ENCODE assay signal across 19 mouse cellular contexts in the genomic region with DNA sequence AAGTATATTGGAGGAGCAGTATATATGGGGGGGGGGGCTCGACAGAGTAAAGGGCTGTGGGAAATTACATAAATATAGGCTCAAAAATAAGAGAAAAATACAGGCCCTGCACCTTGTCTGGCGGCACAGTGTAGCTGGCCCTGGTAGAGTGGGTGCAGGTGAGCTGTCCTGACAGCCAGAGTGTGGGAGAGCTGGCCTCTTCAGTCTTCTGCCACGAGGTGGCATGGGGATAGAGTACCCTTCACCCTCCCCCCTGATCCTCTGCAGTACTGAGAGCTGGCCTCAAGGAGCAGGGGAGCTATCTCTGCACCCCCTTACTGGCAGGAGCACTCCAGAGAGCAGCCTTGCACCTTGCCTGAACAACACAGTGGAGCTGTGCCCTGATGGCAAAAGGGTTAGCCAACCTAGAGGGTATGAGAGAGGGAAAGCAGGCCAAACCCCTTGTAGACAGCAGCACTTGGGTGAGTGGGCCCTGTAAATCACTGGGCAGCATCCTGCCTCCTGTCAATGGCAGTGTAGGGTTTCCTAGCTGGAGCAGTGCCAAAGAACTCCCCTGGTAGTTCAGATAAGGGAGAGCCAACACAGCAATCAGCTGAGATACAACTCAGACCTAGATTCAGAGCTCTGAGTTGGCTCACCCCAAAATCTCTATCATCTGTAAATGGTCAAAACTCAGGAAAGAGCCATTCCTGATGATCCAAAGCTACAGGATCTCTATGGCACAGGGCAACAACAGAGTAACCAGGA. TPM values are rescaled to one million over a fixed set of nuclear protein-coding genes. Genes with fewer than 3 reads are reported as not detected.
DNase-seq lines count a peak whose midpoint lies in the region; ATAC-seq lines count a peak whose summit lies in the region.
"Had no signal": no experiment of that assay in that cellular context is flagged by ENCODE, and none has a peak within 500 bp of the region (broad histone marks: within the 10 kb centered on the region; RNA-seq: fewer than 3 reads in every experiment).

No protein-coding gene starts in this region.

- peak; percentile 41; the same call in 1 of the 2 replicates for ATAC-seq in hindbrain, embryonic 11.5 days (ENCODE audit: low FRiP score)
- ATAC-seq in midbrain, embryonic 11.5 days (ENCODE audit: low FRiP score): 0 out of 2 replicates have a peak, but pooled peaks have one; percentile 58
- ATAC-seq in midbrain, embryonic 15.5 days (replicated peaks): no peak
- peak; percentile 53 for ATAC-seq in embryonic facial prominence, embryonic 14.5 days (ENCODE audit: low read depth)
- 0 out of 2 replicates have a peak, but pooled peaks have one; percentile 40 for ATAC-seq in monocyte, adult 5-6 weeks (replicated peaks; ENCODE audit: insufficient number of reproducible peaks, low FRiP score, low TSS enrichment, poor library complexity, severe bottlenecking)

- no peaks in the 10 kb centered on the region for H3K9me3 ChIP-seq in hindbrain, embryonic 11.5 days (ENCODE audit: control insufficient read depth, low read length)
- no peaks in the 10 kb centered on the region for H3K9me3 ChIP-seq in hindbrain, embryonic 10.5 days
- H3K9me3 ChIP-seq in midbrain, embryonic 11.5 days (ENCODE audit: control insufficient read depth, low read length): no peaks in the 10 kb centered on the region
- H3K9me3 ChIP-seq in midbrain, embryonic 15.5 days: no peaks in the 10 kb centered on the region
- H3K9me3 ChIP-seq in embryonic facial prominence, embryonic 14.5 days (ENCODE audit: control insufficient read depth, low read length): no peaks in the 10 kb centered on the region
- H3K9me3 ChIP-seq: heart, embryonic 13.5 days had no signal

- no peaks in the 10 kb centered on the region for H3K27me3 ChIP-seq in hindbrain, embryonic 11.5 days (ENCODE audit: control insufficient read depth, insufficient read depth, low read length)
- no peaks in the 10 kb centered on the region for H3K27me3 ChIP-seq in hindbrain, embryonic 10.5 days (ENCODE audit: insufficient read depth, poor library complexity, severe bottlenecking)
- no peaks in the 10 kb centered on the region for H3K27me3 ChIP-seq in midbrain, embryonic 11.5 days (ENCODE audit: control insufficient read depth, insufficient read depth, low read length)
- no peaks in the 10 kb centered on the region for H3K27me3 ChIP-seq in midbrain, embryonic 15.5 days (replicated peaks)
- H3K27me3 ChIP-seq in embryonic facial prominence, embryonic 14.5 days (replicated peaks; ENCODE audit: control insufficient read depth, insufficient read depth, low read length): no peaks in the 10 kb centered on the region
- H3K27me3 ChIP-seq: heart, embryonic 13.5 days had no signal

- DNase-seq in hindbrain, embryonic 11.5 days (ENCODE audit: low spot score): no peak
- DNase-seq in hindbrain, embryonic 10.5 days (ENCODE audit: low spot score): no peak
- DNase-seq in midbrain, embryonic 11.5 days (ENCODE audit: low spot score, missing footprints): no peak
- DNase-seq in embryonic facial prominence, embryonic 14.5 days (ENCODE audit: low spot score): peak; percentile 3
- DNase-seq in lung, postnatal 25 days (ENCODE audit: low spot score): no peak
- DNase-seq: adrenal gland, postnatal 14 days; cerebellum, adult 8-10 months; gastrocnemius, postnatal 25 days; kidney, postnatal 10 days; lung, postnatal 10 days; thymus, adult 18-20 months had no signal

- H3K4me1 ChIP-seq in hindbrain, embryonic 11.5 days (replicated peaks; ENCODE audit: control insufficient read depth, insufficient read depth, low read length): no peaks in the 10 kb centered on the region
- H3K4me1 ChIP-seq in hindbrain, embryonic 10.5 days (replicated peaks): no peaks in the 10 kb centered on the region
- H3K4me1 ChIP-seq in midbrain, embryonic 11.5 days (ENCODE audit: control insufficient read depth, insufficient read depth, low read length): no peaks in the 10 kb centered on the region
- H3K4me1 ChIP-seq in midbrain, embryonic 15.5 days: no peaks in the 10 kb centered on the region
- H3K4me1 ChIP-seq in embryonic facial prominence, embryonic 14.5 days (ENCODE audit: control insufficient read depth, insufficient read depth, low read length): no peaks in the 10 kb centered on the region
- H3K4me1 ChIP-seq: heart, embryonic 13.5 days had no signal

- H3K27ac ChIP-seq in hindbrain, embryonic 11.5 days (ENCODE audit: low read depth, low read length): no peak overlapping the region
- no peak overlapping the region for H3K27ac ChIP-seq in hindbrain, embryonic 10.5 days
- H3K27ac ChIP-seq in midbrain, embryonic 11.5 days (ENCODE audit: low read depth, low read length): no peak overlapping the region
- no peak overlapping the region for H3K27ac ChIP-seq in midbrain, embryonic 15.5 days
- H3K27ac ChIP-seq in embryonic facial prominence, embryonic 14.5 days (replicated peaks; ENCODE audit: low read depth, low read length): no peak overlapping the region
- H3K27ac ChIP-seq: heart, embryonic 13.5 days; liver, embryonic 14.5 days had no signal

- 58% methylated on average over 3 of the region's 3 CpGs for WGBS in hindbrain, embryonic 11.5 days
- 65% methylated on average over 3 of the region's 3 CpGs for WGBS in hindbrain, embryonic 10.5 days
- WGBS in midbrain, embryonic 11.5 days: 55% methylated on average over 3 of the region's 3 CpGs
- WGBS in midbrain, embryonic 15.5 days: 63% methylated on average over 3 of the region's 3 CpGs
- WGBS in embryonic facial prominence, embryonic 14.5 days: 66% methylated on average over 3 of the region's 3 CpGs

- no peak overlapping the region for H3K9ac ChIP-seq in hindbrain, embryonic 11.5 days (ENCODE audit: low read depth, low read length)
- H3K9ac ChIP-seq in midbrain, embryonic 11.5 days (ENCODE audit: low read length): no peak overlapping the region
- no peak overlapping the region for H3K9ac ChIP-seq in midbrain, embryonic 15.5 days
- no peak overlapping the region for H3K9ac ChIP-seq in embryonic facial prominence, embryonic 14.5 days (ENCODE audit: low read depth, low read length)
- H3K9ac ChIP-seq: heart, embryonic 13.5 days; liver, embryonic 14.5 days had no signal

- no peaks in the 10 kb centered on the region for H3K36me3 ChIP-seq in hindbrain, embryonic 11.5 days (ENCODE audit: control insufficient read depth, insufficient read depth, low read length)
- no peaks in the 10 kb centered on the region for H3K36me3 ChIP-seq in hindbrain, embryonic 10.5 days
- H3K36me3 ChIP-seq in midbrain, embryonic 11.5 days (ENCODE audit: control insufficient read depth, insufficient read depth, low read length): no peaks in the 10 kb centered on the region
- H3K36me3 ChIP-seq in midbrain, embryonic 15.5 days (replicated peaks): no peaks in the 10 kb centered on the region
- no peaks in the 10 kb centered on the region for H3K36me3 ChIP-seq in embryonic facial prominence, embryonic 14.5 days (ENCODE audit: control insufficient read depth, insufficient read depth, low read length)
- H3K36me3 ChIP-seq: heart, embryonic 13.5 days had no signal

- H3K4me3 ChIP-seq in hindbrain, embryonic 11.5 days (ENCODE audit: low read depth, low read length): no peak overlapping the region
- H3K4me3 ChIP-seq in hindbrain, embryonic 10.5 days: no peak overlapping the region
- H3K4me3 ChIP-seq in midbrain, embryonic 11.5 days (ENCODE audit: low read depth, low read length): no peak overlapping the region
- H3K4me3 ChIP-seq in midbrain, embryonic 15.5 days: no peak overlapping the region
- no peak overlapping the region for H3K4me3 ChIP-seq in embryonic facial prominence, embryonic 14.5 days (ENCODE audit: low read depth, low read length)
- H3K4me3 ChIP-seq: erythroblast, embryonic 14.5 days; heart, embryonic 13.5 days had no signal

- H3K4me2 ChIP-seq in hindbrain, embryonic 11.5 days (replicated peaks; ENCODE audit: low read depth, low read length): no peak overlapping the region
- H3K4me2 ChIP-seq in midbrain, embryonic 11.5 days: no peak overlapping the region
- H3K4me2 ChIP-seq in midbrain, embryonic 15.5 days: no peak overlapping the region
- H3K4me2 ChIP-seq in embryonic facial prominence, embryonic 14.5 days (ENCODE audit: low read depth, low read length): no peak overlapping the region
- H3K4me2 ChIP-seq: heart, embryonic 13.5 days had no signal

RNA-seq across cellular contexts. Expression of a gene that starts 3.4 kb away (rescaled TPM):
- not detected in 2 replicates for polyA plus RNA-seq in hindbrain, embryonic 11.5 days (2014; fragmentation: Nextera tagmentation; extraction: Ambion mirVana)
- not detected in 2 replicates for polyA plus RNA-seq in hindbrain, embryonic 10.5 days (2016; fragmentation: Nextera tagmentation; extraction: Ambion mirVana)
- not detected in 2 replicates for polyA plus RNA-seq in midbrain, embryonic 11.5 days (2014; fragmentation: Nextera tagmentation; extraction: Ambion mirVana)
- polyA plus RNA-seq in midbrain, embryonic 15.5 days (2015; fragmentation: Nextera tagmentation; extraction: Ambion mirVana): not detected in 2 replicates
- polyA plus RNA-seq in embryonic facial prominence, embryonic 14.5 days (2014; fragmentation: Nextera tagmentation; extraction: Ambion mirVana): not detected in 2 replicates
- 0.49 TPM in 1 of 3 replicates, not detected in the others for total RNA-seq in monocyte, adult 5-6 weeks (2017)
- total RNA-seq: adrenal gland, postnatal 14 days; gastrocnemius, postnatal 25 days; layer of hippocampus, postnatal 10 days; left cerebral cortex, postnatal 14 days had no signal
- polyA plus RNA-seq: erythroblast, embryonic 14.5 days; heart, embryonic 13.5 days; liver, embryonic 14.5 days; neural tube, embryonic 11.5 days had no signal

RNA-seq across cellular contexts. Expression of a gene that starts 13.3 kb away (rescaled TPM):
- not detected in 2 replicates for polyA plus RNA-seq in hindbrain, embryonic 11.5 days (2014; fragmentation: Nextera tagmentation; extraction: Ambion mirVana)
- not detected in 2 replicates for polyA plus RNA-seq in hindbrain, embryonic 10.5 days (2016; fragmentation: Nextera tagmentation; extraction: Ambion mirVana)
- polyA plus RNA-seq in midbrain, embryonic 11.5 days (2014; fragmentation: Nextera tagmentation; extraction: Ambion mirVana): not detected in 2 replicates
- polyA plus RNA-seq in midbrain, embryonic 15.5 days (2015; fragmentation: Nextera tagmentation; extraction: Ambion mirVana): not detected in 2 replicates
- 0.51 TPM in 1 of 2 replicates, not detected in the other for polyA plus RNA-seq in embryonic facial prominence, embryonic 14.5 days (2014; fragmentation: Nextera tagmentation; extraction: Ambion mirVana)
- total RNA-seq in monocyte, adult 5-6 weeks (2017): not detected in 3 replicates
- total RNA-seq: adrenal gland, postnatal 14 days; gastrocnemius, postnatal 25 days; layer of hippocampus, postnatal 10 days; left cerebral cortex, postnatal 14 days had no signal
- polyA plus RNA-seq: erythroblast, embryonic 14.5 days; heart, embryonic 13.5 days; liver, embryonic 14.5 days; neural tube, embryonic 11.5 days had no signal

RNA-seq across cellular contexts. Expression of a gene that starts 13.4 kb away (rescaled TPM):
- not detected in 2 replicates for polyA plus RNA-seq in hindbrain, embryonic 11.5 days (2014; fragmentation: Nextera tagmentation; extraction: Ambion mirVana)
- polyA plus RNA-seq in hindbrain, embryonic 10.5 days (2016; fragmentation: Nextera tagmentation; extraction: Ambion mirVana): not detected in 2 replicates
- not detected in 2 replicates for polyA plus RNA-seq in midbrain, embryonic 11.5 days (2014; fragmentation: Nextera tagmentation; extraction: Ambion mirVana)
- polyA plus RNA-seq in midbrain, embryonic 15.5 days (2015; fragmentation: Nextera tagmentation; extraction: Ambion mirVana): not detected in 2 replicates
- not detected in 2 replicates for polyA plus RNA-seq in embryonic facial prominence, embryonic 14.5 days (2014; fragmentation: Nextera tagmentation; extraction: Ambion mirVana)
- total RNA-seq in monocyte, adult 5-6 weeks (2017): not detected in 3 replicates
- total RNA-seq: adrenal gland, postnatal 14 days; gastrocnemius, postnatal 25 days; layer of hippocampus, postnatal 10 days; left cerebral cortex, postnatal 14 days had no signal
- polyA plus RNA-seq: erythroblast, embryonic 14.5 days; heart, embryonic 13.5 days; liver, embryonic 14.5 days; neural tube, embryonic 11.5 days had no signal

RNA-seq across cellular contexts. Expression of a gene that starts 19.7 kb away (rescaled TPM):
- polyA plus RNA-seq in hindbrain, embryonic 11.5 days (2014; fragmentation: Nextera tagmentation; extraction: Ambion mirVana): not detected in 2 replicates
- polyA plus RNA-seq in hindbrain, embryonic 10.5 days (2016; fragmentation: Nextera tagmentation; extraction: Ambion mirVana): not detected in 2 replicates
- polyA plus RNA-seq in midbrain, embryonic 11.5 days (2014; fragmentation: Nextera tagmentation; extraction: Ambion mirVana): not detected in 2 replicates
- polyA plus RNA-seq in midbrain, embryonic 15.5 days (2015; fragmentation: Nextera tagmentation; extraction: Ambion mirVana): not detected in 2 replicates
- polyA plus RNA-seq in embryonic facial prominence, embryonic 14.5 days (2014; fragmentation: Nextera tagmentation; extraction: Ambion mirVana): 0.47 TPM in 1 of 2 replicates, not detected in the other
- not detected in 3 replicates for total RNA-seq in monocyte, adult 5-6 weeks (2017)
- total RNA-seq: adrenal gland, postnatal 14 days; gastrocnemius, postnatal 25 days; layer of hippocampus, postnatal 10 days; left cerebral cortex, postnatal 14 days had no signal
- polyA plus RNA-seq: erythroblast, embryonic 14.5 days; heart, embryonic 13.5 days; liver, embryonic 14.5 days; neural tube, embryonic 11.5 days had no signal

RNA-seq across cellular contexts. Expression of a gene that starts 57.3 kb away (rescaled TPM):
- polyA plus RNA-seq in hindbrain, embryonic 11.5 days (2014; fragmentation: Nextera tagmentation; extraction: Ambion mirVana): 0.15 and 0.25 TPM in 2 replicates
- polyA plus RNA-seq in hindbrain, embryonic 10.5 days (2016; fragmentation: Nextera tagmentation; extraction: Ambion mirVana): 0.26 and 0.66 TPM in 2 replicates
- polyA plus RNA-seq in midbrain, embryonic 11.5 days (2014; fragmentation: Nextera tagmentation; extraction: Ambion mirVana): 0.23 and 0.33 TPM in 2 replicates
- polyA plus RNA-seq in midbrain, embryonic 15.5 days (2015; fragmentation: Nextera tagmentation; extraction: Ambion mirVana): not detected in 2 replicates
- polyA plus RNA-seq in embryonic facial prominence, embryonic 14.5 days (2014; fragmentation: Nextera tagmentation; extraction: Ambion mirVana): 0.28 and 0.29 TPM in 2 replicates
- total RNA-seq in monocyte, adult 5-6 weeks (2017): not detected in 3 replicates
- total RNA-seq: adrenal gland, postnatal 14 days; gastrocnemius, postnatal 25 days; layer of hippocampus, postnatal 10 days; left cerebral cortex, postnatal 14 days had no signal
- polyA plus RNA-seq: erythroblast, embryonic 14.5 days; liver, embryonic 14.5 days had no signal
